Mouse (Mus musculus) myocyte (in vitro differentiated cells): ENCODE data around the gene Coro1a.

Source experiments
- MYOD1 ChIP-seq, 3 experiments: IDR thresholded peaks; one replicate each; pipeline ENCODE4 v1.6.1; 2011; ENCODE audit warnings: control low read depth in 2 of 3, low read depth in 2 of 3, mild to moderate bottlenecking in 2 of 3, moderate library complexity in 1 of 3; ENCODE audit not compliant: insufficient read length in 2 of 3, control insufficient read depth in 1 of 3
- POLR2A ChIP-seq: IDR thresholded peaks from one replicate; pipeline ENCODE4 v1.6.1; 2011; ENCODE audit warnings: low read depth, mild to moderate bottlenecking, control low read depth, moderate library complexity; ENCODE audit not compliant: insufficient read length
- REST ChIP-seq: IDR thresholded peaks from one replicate; pipeline ENCODE4 v1.6.1; 2011; ENCODE audit warnings: mild to moderate bottlenecking, control low read depth, moderate library complexity; ENCODE audit not compliant: insufficient read depth, insufficient read length
- TCF12 ChIP-seq: IDR thresholded peaks from one replicate; pipeline ENCODE4 v1.6.1; 2011; ENCODE audit warnings: mild to moderate bottlenecking, control low read depth; ENCODE audit not compliant: poor library complexity, insufficient read depth, severe bottlenecking

GRCm38 (mm10) chr7:126702358-126702757, 5.2 kb downstream of the Coro1a start:
- no peak for TF ChIP-seq MYOD1 (IDR thresholded peaks at IDR 0.05; ENCODE audit: control insufficient read depth in 1 of 3, insufficient read length in 2 of 3, low read depth in 2 of 3)
- TF ChIP-seq POLR2A: no peak
- no peak for TF ChIP-seq TCF12
- TF ChIP-seq REST: no peak
